Mouse (Mus musculus): ENCODE data around the gene Itgb7.

Gene Itgb7

GRCm38 (mm10) chr15:102249251-102249691 lies 17.5 kb upstream of the Itgb7 start:
- in situ Hi-C loops (cut with MboI; ENCODE audit: low sequenced_read_pairs) = no loop called here

GRCm38 (mm10) chr15:102248812-102249191 lies 17.1 kb upstream of the Itgb7 start:
- in situ Hi-C loops (cut with MboI; ENCODE audit: low sequenced_read_pairs) = no loop called here

- in situ Hi-C loops (cut with MboI; ENCODE audit: low sequenced_read_pairs) = no loop called here
These were observed 16.5 kb upstream of the Itgb7 start for GRCm38 (mm10) chr15:102248131-102248811.

- in situ Hi-C loops (cut with MboI; ENCODE audit: low sequenced_read_pairs) = no loop called here
These were observed 15.7 kb upstream of the Itgb7 start for GRCm38 (mm10) chr15:102247252-102248130.

GRCm38 (mm10) chr15:102246866-102247251 lies 15.1 kb upstream of the Itgb7 start:
- in situ Hi-C loops (cut with MboI; ENCODE audit: low sequenced_read_pairs) = no loop called here

GRCm38 (mm10) chr15:102245891-102246741 lies 14.4 kb upstream of the Itgb7 start:
- in situ Hi-C loops (cut with MboI; ENCODE audit: low sequenced_read_pairs) = no loop called here

GRCm38 (mm10) chr15:102245461-102245881 lies 13.7 kb upstream of the Itgb7 start:
- in situ Hi-C loops (cut with MboI; ENCODE audit: low sequenced_read_pairs) = no loop called here

GRCm38 (mm10) chr15:102244306-102245191 lies 12.8 kb upstream of the Itgb7 start:
- in situ Hi-C loops (cut with MboI; ENCODE audit: low sequenced_read_pairs) = no loop called here

GRCm38 (mm10) chr15:102243229-102244190 lies 11.8 kb upstream of the Itgb7 start:
- in situ Hi-C loops (cut with MboI; ENCODE audit: low sequenced_read_pairs) = no loop called here

- in situ Hi-C loops (cut with MboI; ENCODE audit: low sequenced_read_pairs) = no loop called here
These were observed 10.9 kb upstream of the Itgb7 start for GRCm38 (mm10) chr15:102242404-102243228.

GRCm38 (mm10) chr15:102240607-102241006 lies 8.9 kb upstream of the Itgb7 start:
- in situ Hi-C loops (cut with MboI; ENCODE audit: low sequenced_read_pairs) = no loop called here

- in situ Hi-C loops (cut with MboI; ENCODE audit: low sequenced_read_pairs) = no loop called here
These were observed 8.1 kb upstream of the Itgb7 start for GRCm38 (mm10) chr15:102239851-102240250.

- in situ Hi-C loops (cut with MboI; ENCODE audit: low sequenced_read_pairs) = no loop called here
These were observed 7.5 kb upstream of the Itgb7 start for GRCm38 (mm10) chr15:102239260-102239590.

- in situ Hi-C loops (cut with MboI; ENCODE audit: low sequenced_read_pairs) = no loop called here
These were observed 7.0 kb upstream of the Itgb7 start for GRCm38 (mm10) chr15:102238543-102239259.

GRCm38 (mm10) chr15:102235371-102236027 lies 3.8 kb upstream of the Itgb7 start:
- in situ Hi-C loops (cut with MboI; ENCODE audit: low sequenced_read_pairs) = no loop called here

GRCm38 (mm10) chr15:102233896-102234295 lies 2.2 kb upstream of the Itgb7 start:
- in situ Hi-C loops (cut with MboI; ENCODE audit: low sequenced_read_pairs) = no loop called here

GRCm38 (mm10) chr15:102232764-102233163 lies 1.0 kb upstream of the Itgb7 start:
- in situ Hi-C loops (cut with MboI; ENCODE audit: low sequenced_read_pairs) = no loop called here
